14 mouse cellular contexts compared by ENCODE assay signal in the genomic region with DNA sequence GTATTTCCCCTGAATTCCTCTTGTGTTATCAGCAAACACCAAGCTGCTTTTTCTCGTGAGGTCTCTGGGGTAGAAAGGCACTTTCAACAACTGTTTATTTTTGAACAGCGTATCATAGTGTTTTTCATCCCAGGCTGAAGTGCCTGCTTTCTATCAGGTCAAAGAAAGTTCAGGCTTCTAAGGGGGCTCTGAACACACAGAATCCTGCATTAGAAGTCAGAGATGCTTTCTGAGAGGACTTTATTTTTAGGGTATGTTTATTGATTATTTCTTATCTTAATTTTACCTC. TPM values are rescaled to one million over a fixed set of nuclear protein-coding genes. Genes with fewer than 3 reads are reported as not detected.
A peak's percentile ranks its signal among the peaks of the same experiment; 100 is the strongest.
DNase-seq lines count a peak whose midpoint lies in the region; ATAC-seq and TF ChIP-seq lines count a peak whose summit lies in the region.
"Had no signal": no experiment of that assay in that cellular context is flagged by ENCODE, and none has a peak within 500 bp of the region (broad histone marks: within the 10 kb centered on the region; RNA-seq: fewer than 3 reads in every experiment).

No protein-coding gene starts in this region.

- peaks cover 17% of the 10 kb centered on the region for H3K4me1 ChIP-seq in forebrain, embryonic 13.5 days
- H3K4me1 ChIP-seq in forebrain, postnatal 0 days (ENCODE audit: insufficient read depth): no peaks in the 10 kb centered on the region; the same call in 1 of the 2 replicates
- no peaks in the 10 kb centered on the region for H3K4me1 ChIP-seq in hindbrain, postnatal 0 days (ENCODE audit: insufficient read depth, low read length)
- H3K4me1 ChIP-seq in hindbrain, embryonic 16.5 days (ENCODE audit: control insufficient read depth, insufficient read depth, low read depth, low read length): peaks cover 7% of the 10 kb centered on the region
- no peaks in the 10 kb centered on the region; the same call in 1 of the 2 replicates for H3K4me1 ChIP-seq in lung, embryonic 16.5 days (replicated peaks; ENCODE audit: control insufficient read depth, insufficient read depth, low read length)
- peaks cover 6% of the 10 kb centered on the region; the same call in 1 of the 2 replicates for H3K4me1 ChIP-seq in limb, embryonic 15.5 days

- no peak overlapping the region for H3K4me2 ChIP-seq in forebrain, embryonic 13.5 days
- H3K4me2 ChIP-seq in forebrain, postnatal 0 days (ENCODE audit: low read depth): no peak overlapping the region
- no peak overlapping the region for H3K4me2 ChIP-seq in hindbrain, postnatal 0 days (ENCODE audit: low read depth, low read length)
- H3K4me2 ChIP-seq in hindbrain, embryonic 16.5 days (ENCODE audit: low read length): no peak overlapping the region
- no peak overlapping the region for H3K4me2 ChIP-seq in lung, embryonic 16.5 days (ENCODE audit: low read depth, low read length)
- no peak overlapping the region for H3K4me2 ChIP-seq in limb, embryonic 15.5 days
- H3K4me2 ChIP-seq: liver, embryonic 12.5 days had no signal

- H3K36me3 ChIP-seq in forebrain, embryonic 13.5 days (ENCODE audit: poor library complexity, severe bottlenecking): no peaks in the 10 kb centered on the region
- H3K36me3 ChIP-seq in forebrain, postnatal 0 days (ENCODE audit: insufficient read depth): no peaks in the 10 kb centered on the region
- H3K36me3 ChIP-seq in hindbrain, postnatal 0 days (ENCODE audit: insufficient read depth, low read length): no peaks in the 10 kb centered on the region
- H3K36me3 ChIP-seq in hindbrain, embryonic 16.5 days (ENCODE audit: control insufficient read depth, insufficient read depth, low read length): no peaks in the 10 kb centered on the region
- H3K36me3 ChIP-seq in lung, embryonic 16.5 days (ENCODE audit: control insufficient read depth, insufficient read depth, low read length): no peaks in the 10 kb centered on the region
- H3K36me3 ChIP-seq in limb, embryonic 15.5 days: no peaks in the 10 kb centered on the region
- H3K36me3 ChIP-seq: liver, embryonic 12.5 days had no signal

- no peak for TF ChIP-seq CTCF in forebrain, postnatal 0 days (IDR thresholded peaks at IDR 0.05; ENCODE audit: low read depth)
- TF ChIP-seq CTCF in hindbrain, postnatal 0 days (IDR thresholded peaks at IDR 0.05; ENCODE audit: low read depth): no peak

- 0 out of 2 replicates have a peak overlapping the region, but pooled peaks have one; percentile 26 for H3K27ac ChIP-seq in forebrain, embryonic 13.5 days
- H3K27ac ChIP-seq in forebrain, postnatal 0 days (ENCODE audit: low read depth, low read length): no peak overlapping the region
- 0 out of 2 replicates have a peak overlapping the region, but pooled peaks have one; percentile 38 for H3K27ac ChIP-seq in hindbrain, postnatal 0 days
- no peak overlapping the region for H3K27ac ChIP-seq in hindbrain, embryonic 16.5 days (ENCODE audit: low read depth, low read length)
- peak overlapping the region; percentile 50 for H3K27ac ChIP-seq in lung, embryonic 16.5 days (ENCODE audit: low read length)
- H3K27ac ChIP-seq in limb, embryonic 15.5 days: peak overlapping the region; percentile 39; the same call in 1 of the 2 replicates
- H3K27ac ChIP-seq: liver, embryonic 12.5 days had no signal

- no peak overlapping the region for H3K4me3 ChIP-seq in forebrain, embryonic 13.5 days
- no peak overlapping the region for H3K4me3 ChIP-seq in forebrain, postnatal 0 days (ENCODE audit: low read depth, low read length)
- H3K4me3 ChIP-seq in hindbrain, postnatal 0 days (ENCODE audit: low read length): no peak overlapping the region
- H3K4me3 ChIP-seq in hindbrain, embryonic 16.5 days (ENCODE audit: low read length): no peak overlapping the region
- no peak overlapping the region for H3K4me3 ChIP-seq in lung, embryonic 16.5 days (ENCODE audit: low read length)
- H3K4me3 ChIP-seq in limb, embryonic 15.5 days: no peak overlapping the region
- H3K4me3 ChIP-seq: liver, embryonic 12.5 days had no signal

- 40% methylated on average over 2 of the region's 2 CpGs for WGBS in forebrain, embryonic 13.5 days
- 14% methylated on average over 2 of the region's 2 CpGs for WGBS in forebrain, postnatal 0 days
- 35% methylated on average over 2 of the region's 2 CpGs for WGBS in hindbrain, postnatal 0 days
- WGBS in hindbrain, embryonic 16.5 days: 27% methylated on average over 2 of the region's 2 CpGs
- WGBS in lung, embryonic 16.5 days: 8% methylated on average over 2 of the region's 2 CpGs
- 46% methylated on average over 2 of the region's 2 CpGs for WGBS in limb, embryonic 15.5 days

- no peaks in the 10 kb centered on the region for H3K27me3 ChIP-seq in forebrain, embryonic 13.5 days
- no peaks in the 10 kb centered on the region for H3K27me3 ChIP-seq in forebrain, postnatal 0 days (ENCODE audit: insufficient read depth, low read length)
- no peaks in the 10 kb centered on the region for H3K27me3 ChIP-seq in hindbrain, postnatal 0 days (ENCODE audit: insufficient read depth, low read length)
- H3K27me3 ChIP-seq in hindbrain, embryonic 16.5 days (replicated peaks; ENCODE audit: control insufficient read depth, insufficient read depth, low read length): no peaks in the 10 kb centered on the region
- H3K27me3 ChIP-seq in lung, embryonic 16.5 days (ENCODE audit: control insufficient read depth, insufficient read depth, low read depth, low read length): no peaks in the 10 kb centered on the region
- H3K27me3 ChIP-seq in limb, embryonic 15.5 days: no peaks in the 10 kb centered on the region
- H3K27me3 ChIP-seq: liver, embryonic 12.5 days had no signal

- DNase-seq in forebrain, postnatal 0 days: no peak
- no peak for DNase-seq in hindbrain, postnatal 0 days (ENCODE audit: low spot score)
- DNase-seq in lung, postnatal 4 days: no peak
- no peak for DNase-seq in thymus, postnatal 0 days (ENCODE audit: low spot score)
- DNase-seq: adrenal gland, postnatal 36 days; gastrocnemius, postnatal 14 days; kidney, adult 18-20 months; right cerebral cortex, adult 18-20 months; thymus, postnatal 25 days had no signal

- H3K9ac ChIP-seq in forebrain, embryonic 13.5 days: no peak overlapping the region
- H3K9ac ChIP-seq in forebrain, postnatal 0 days: no peak overlapping the region
- H3K9ac ChIP-seq in hindbrain, postnatal 0 days (replicated peaks; ENCODE audit: low read length): no peak overlapping the region
- no peak overlapping the region for H3K9ac ChIP-seq in hindbrain, embryonic 16.5 days (ENCODE audit: low read depth, low read length)
- H3K9ac ChIP-seq in lung, embryonic 16.5 days (ENCODE audit: low read length): no peak overlapping the region
- H3K9ac ChIP-seq in limb, embryonic 15.5 days: no peak overlapping the region
- H3K9ac ChIP-seq: liver, embryonic 12.5 days had no signal

- H3K9me3 ChIP-seq in forebrain, embryonic 13.5 days (replicated peaks): no peaks in the 10 kb centered on the region
- H3K9me3 ChIP-seq in forebrain, postnatal 0 days (ENCODE audit: low read length): no peaks in the 10 kb centered on the region
- H3K9me3 ChIP-seq in hindbrain, postnatal 0 days (ENCODE audit: low read length): no peaks in the 10 kb centered on the region
- no peaks in the 10 kb centered on the region for H3K9me3 ChIP-seq in hindbrain, embryonic 16.5 days (ENCODE audit: control insufficient read depth, low read length)
- no peaks in the 10 kb centered on the region for H3K9me3 ChIP-seq in lung, embryonic 16.5 days (ENCODE audit: control insufficient read depth, low read length)
- no peaks in the 10 kb centered on the region for H3K9me3 ChIP-seq in limb, embryonic 15.5 days
- H3K9me3 ChIP-seq: liver, embryonic 12.5 days had no signal

- no peak for ATAC-seq in forebrain, embryonic 13.5 days
- no peak for ATAC-seq in forebrain, postnatal 0 days
- ATAC-seq in hindbrain, postnatal 0 days: no peak
- no peak for ATAC-seq in hindbrain, embryonic 16.5 days
- peak; percentile 52; the same call in 1 of the 2 replicates for ATAC-seq in lung, embryonic 16.5 days (ENCODE audit: low read depth)
- no peak for ATAC-seq in limb, embryonic 15.5 days (ENCODE audit: insufficient number of reproducible peaks, low FRiP score, low TSS enrichment, low read depth)
- ATAC-seq: liver, embryonic 12.5 days had no signal

RNA-seq across cellular contexts. Expression of a gene that starts 19.6 kb away (rescaled TPM):
- polyA plus RNA-seq in forebrain, embryonic 13.5 days (2015; fragmentation: Nextera tagmentation; extraction: Ambion mirVana): 10.1 and 12.3 TPM in 2 replicates
- total RNA-seq in forebrain, postnatal 0 days (2014; rRNA removed): 16.2 and 23.6 TPM in 2 replicates
- 9.8 and 13.3 TPM in 2 replicates for polyA plus RNA-seq in forebrain, postnatal 0 days (2015; fragmentation: Nextera tagmentation; extraction: Ambion mirVana)
- 32.1 and 33.5 TPM in 2 replicates for total RNA-seq in hindbrain, postnatal 0 days (2014; rRNA removed)
- 14.7 and 15.3 TPM in 2 replicates for polyA plus RNA-seq in hindbrain, postnatal 0 days (2015; fragmentation: Nextera tagmentation; extraction: Ambion mirVana)
- polyA plus RNA-seq in hindbrain, embryonic 16.5 days (2015; fragmentation: Nextera tagmentation; extraction: Ambion mirVana): 21.0 and 21.6 TPM in 2 replicates
- 53.1 and 54.1 TPM in 2 replicates for polyA plus RNA-seq in lung, embryonic 16.5 days (2015; fragmentation: Nextera tagmentation; extraction: Ambion mirVana)
- polyA plus RNA-seq in limb, embryonic 15.5 days (2015; fragmentation: Nextera tagmentation; extraction: Ambion mirVana): 74.3 and 75.2 TPM in 2 replicates
- polyA plus RNA-seq in thymus, postnatal 0 days (2015; fragmentation: Nextera tagmentation; extraction: Ambion mirVana): 5.2 and 5.8 TPM in 2 replicates

Comparison
In these comparisons a context has a peak if more than half of its experiments do, and no peak if none do; other contexts are left out.
1. H3K27ac ChIP-seq: peak in forebrain, embryonic 13.5 days (single experiment), hindbrain, postnatal 0 days (single experiment), lung, embryonic 16.5 days (single experiment) and limb, embryonic 15.5 days (single experiment); none in forebrain, postnatal 0 days (single experiment) and hindbrain, embryonic 16.5 days (single experiment).